Mouse (Mus musculus) intestine, embryonic 16.5 days (tissue): Measurements from ENCODE around the gene Nusap1. TPM values are rescaled to one million over a fixed set of nuclear protein-coding genes. Genes with fewer than 3 reads are reported as not detected.

Source experiments
- ATAC-seq: fragments of 200-750 bp; cut with Nextera tagmentation; 2 replicates; pipeline ENCODE4 v1.8.0; 2017; ENCODE audit warnings: moderate TSS enrichment, moderate library complexity
- H3K27ac ChIP-seq: fragments of 300-500 bp; sonication (generic); 2 replicates; pipeline ENCODE4 v1.5.1; 2014; ENCODE audit warnings: mild to moderate bottlenecking, low read length
- H3K27me3 ChIP-seq: fragments of 300-500 bp; sonication (generic); replicated peaks from 2 replicates; pipeline ENCODE4 v1.6.1; 2014; ENCODE audit warnings: low read length, control low read depth, mixed read lengths; ENCODE audit not compliant: control insufficient read depth, insufficient read depth
- H3K36me3 ChIP-seq: fragments of 300-500 bp; sonication (generic); 2 replicates; pipeline ENCODE4 v1.6.1; 2014; ENCODE audit warnings: low read length, control low read depth; ENCODE audit not compliant: control insufficient read depth, insufficient read depth
- H3K4me1 ChIP-seq: fragments of 300-500 bp; sonication (generic); 2 replicates; pipeline ENCODE4 v1.6.1; 2014; ENCODE audit warnings: low read length, control low read depth, mixed read lengths; ENCODE audit not compliant: control insufficient read depth, insufficient read depth
- H3K4me2 ChIP-seq: fragments of 300-500 bp; sonication (generic); 2 replicates; pipeline ENCODE4 v1.6.1; 2014; ENCODE audit warnings: low read depth, low read length, control low read depth
- H3K4me3 ChIP-seq: fragments of 300-500 bp; sonication (generic); 2 replicates; pipeline ENCODE4 v1.5.1; 2014; ENCODE audit warnings: mild to moderate bottlenecking, low read length
- H3K9ac ChIP-seq: fragments of 300-500 bp; sonication (generic); 2 replicates; pipeline ENCODE4 v1.6.1; 2014; ENCODE audit warnings: low read depth, low read length
- H3K9me3 ChIP-seq: fragments of 300-500 bp; sonication (generic); 2 replicates; pipeline ENCODE4 v1.6.1; 2016; ENCODE audit warnings: low read length, control low read depth; ENCODE audit not compliant: control insufficient read depth
- WGBS: fragments of 180-500 bp; shearing (Covaris S2); extraction: QIAGEN DNeasy Blood & Tissue Kit; methylation state at CpG from one replicate; pipeline ENCODE4 v1.1.7; 2014; 5-methylcytosine and 5-hydroxymethylcytosine counted together
- polyA plus RNA-seq: library from polyadenylated mRNA; unstranded; fragments of >200 nt; fragmentation: Nextera tagmentation; extraction: Ambion mirVana; gene quantifications from 2 replicates; pipeline ENCODE4 v1.2.1, GENCODE M21; 2015

The Nusap1 gene
- polyA plus RNA-seq, 1 experiment from 2014 or later = 57.1 TPM

- Histone ChIP-seq H3K36me3 (no peaks in the 10 kb centered on the region), H3K27ac (peak overlapping the region; percentile 72), H3K9ac (peak overlapping the region; percentile 97), H3K27me3 (no peaks in the 10 kb centered on the region), H3K4me3 (peak overlapping the region; percentile 99), H3K4me1 (peaks cover 7% of the 10 kb centered on the region), H3K9me3 (no peaks in the 10 kb centered on the region), H3K4me2 (peak overlapping the region; percentile 62)
- WGBS = 0% methylated on average over 38 of the region's 39 CpGs
- ATAC-seq = peak; percentile 90
These were observed 57.2 kb downstream of the Nusap1 start for GRCm38 (mm10) chr2:119675215-119675784.

GRCm38 (mm10) chr2:119675831-119676230, 57.7 kb downstream of the Nusap1 start:
- H3K4me2 ChIP-seq = peak overlapping the region; percentile 62
- no peaks in the 10 kb centered on the region for H3K9me3 ChIP-seq
- WGBS = 3% methylated on average over 5 of the region's 5 CpGs
- peak overlapping the region; percentile 99 for H3K4me3 ChIP-seq
- no peaks in the 10 kb centered on the region for H3K27me3 ChIP-seq
- peaks cover 7% of the 10 kb centered on the region for H3K4me1 ChIP-seq
- peak overlapping the region; percentile 97 for H3K9ac ChIP-seq
- H3K27ac ChIP-seq = no peak overlapping the region
- peaks cover 3% of the 10 kb centered on the region; the same call in 1 of the 2 replicates for H3K36me3 ChIP-seq
- ATAC-seq = no peak

GRCm38 (mm10) chr2:119683706-119684105, 65.6 kb downstream of the Nusap1 start:
- WGBS = 80% methylated on average over 2 of the region's 2 CpGs
- H3K9me3 ChIP-seq = no peaks in the 10 kb centered on the region
- H3K4me2 ChIP-seq = no peak overlapping the region
- no peaks in the 10 kb centered on the region for H3K27me3 ChIP-seq
- H3K4me1 ChIP-seq = no peaks in the 10 kb centered on the region
- H3K4me3 ChIP-seq = no peak overlapping the region
- H3K9ac ChIP-seq = no peak overlapping the region
- peaks cover 5% of the 10 kb centered on the region for H3K36me3 ChIP-seq
- H3K27ac ChIP-seq = no peak overlapping the region
- ATAC-seq = no peak

DNA sequence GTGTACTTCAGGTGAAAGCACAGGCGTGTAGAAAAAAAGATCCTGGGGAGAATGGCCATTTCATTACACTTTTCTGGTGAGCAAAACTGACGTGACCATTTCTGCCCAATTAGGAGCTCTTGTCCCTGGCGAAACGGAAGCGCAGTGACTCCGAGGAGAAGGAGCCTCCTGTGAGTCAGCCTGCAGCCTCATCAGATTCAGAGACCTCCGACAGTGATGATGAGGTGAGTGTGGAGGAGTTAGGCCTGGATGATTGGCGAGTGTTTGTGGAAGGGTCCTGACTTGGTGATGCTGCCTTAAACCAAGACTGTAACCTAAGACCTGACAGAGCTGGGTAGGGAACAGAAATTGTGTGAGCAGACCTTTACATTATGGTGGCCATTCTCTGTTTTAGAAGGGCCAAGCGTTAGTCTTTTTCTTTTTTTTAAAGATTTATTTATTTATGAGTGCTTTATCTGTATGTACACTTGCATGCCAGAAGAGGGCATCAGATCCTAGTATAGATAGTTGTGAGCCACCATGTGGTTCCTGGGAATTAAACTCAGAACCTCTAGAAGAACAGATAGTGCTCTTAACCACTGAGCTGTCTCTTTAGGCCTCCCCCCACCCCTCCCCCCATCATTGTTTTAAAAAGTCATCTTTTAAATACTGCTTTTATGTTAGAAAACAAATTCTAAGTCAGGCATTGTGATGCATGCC, 74.1 kb downstream of the Nusap1 start:
- no peak overlapping the region for H3K9ac ChIP-seq
- no peak overlapping the region for H3K27ac ChIP-seq
- no peak for ATAC-seq
- WGBS = 81% methylated on average over 9 of the region's 9 CpGs
- no peaks in the 10 kb centered on the region for H3K27me3 ChIP-seq
- no peak overlapping the region for H3K4me3 ChIP-seq
- no peaks in the 10 kb centered on the region for H3K4me1 ChIP-seq
- H3K9me3 ChIP-seq = no peaks in the 10 kb centered on the region
- no peak overlapping the region for H3K4me2 ChIP-seq
- H3K36me3 ChIP-seq = no peaks in the 10 kb centered on the region; the same call in 1 of the 2 replicates

- Histone ChIP-seq H3K27me3 (no peaks in the 10 kb centered on the region), H3K9ac (no peak overlapping the region), H3K4me3 (no peak overlapping the region), H3K36me3 (no peaks in the 10 kb centered on the region), H3K27ac (no peak overlapping the region), H3K4me1 (no peaks in the 10 kb centered on the region), H3K9me3 (no peaks in the 10 kb centered on the region), H3K4me2 (no peak overlapping the region)
- no peak for ATAC-seq
- 94% methylated on average over 2 of the region's 2 CpGs for WGBS
These were observed 76.7 kb downstream of the Nusap1 start for GRCm38 (mm10) chr2:119694826-119695225.

DNA sequence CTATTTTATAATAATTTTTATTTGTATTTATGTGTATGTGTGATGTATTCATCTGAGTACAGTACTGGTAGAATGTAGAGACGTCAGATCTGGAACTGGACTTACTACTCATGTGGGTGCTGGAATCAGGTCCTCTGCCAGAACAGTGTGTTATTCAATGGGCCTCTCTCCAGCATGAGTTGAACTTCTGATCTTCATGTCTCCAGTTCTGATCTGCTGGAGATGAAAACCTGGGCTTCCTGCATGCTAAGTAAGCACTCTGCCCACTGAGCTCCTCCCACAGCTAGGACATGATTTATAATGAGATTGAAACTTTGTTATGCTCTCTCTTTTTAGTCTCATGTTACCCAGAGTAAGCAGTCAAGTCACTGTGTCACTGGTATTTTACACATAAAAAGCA, 78.0 kb downstream of the Nusap1 start:
- H3K9ac ChIP-seq = no peak overlapping the region
- no peak overlapping the region for H3K27ac ChIP-seq
- no peak overlapping the region for H3K4me2 ChIP-seq
- H3K4me3 ChIP-seq = no peak overlapping the region
- no peaks in the 10 kb centered on the region for H3K9me3 ChIP-seq
- WGBS = 77% methylated on average over 1 of the region's 1 CpGs
- no peaks in the 10 kb centered on the region for H3K36me3 ChIP-seq
- no peak for ATAC-seq
- no peaks in the 10 kb centered on the region for H3K4me1 ChIP-seq
- no peaks in the 10 kb centered on the region for H3K27me3 ChIP-seq

DNA sequence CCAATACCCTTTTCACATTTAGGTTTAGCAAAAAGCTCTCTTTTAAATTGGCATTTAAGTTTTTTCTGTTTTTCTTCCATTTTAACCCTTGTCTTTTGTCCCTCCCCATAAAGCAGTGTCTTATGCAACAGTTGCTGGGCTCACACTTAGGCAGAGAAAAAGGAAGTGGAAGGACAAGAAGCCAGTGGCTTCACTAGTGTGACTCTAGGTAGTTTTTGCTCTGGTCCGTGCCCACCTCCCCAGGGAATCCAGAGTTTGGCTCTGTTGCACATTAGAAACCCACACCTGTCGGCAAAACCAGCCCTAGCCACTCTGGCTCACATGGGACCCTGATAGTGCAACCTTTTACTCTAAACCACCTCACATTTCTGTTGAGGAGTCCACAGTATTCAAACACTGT, 80.4 kb downstream of the Nusap1 start:
- Histone ChIP-seq H3K4me3 (no peak overlapping the region), H3K27ac (no peak overlapping the region), H3K4me2 (no peak overlapping the region), H3K27me3 (no peaks in the 10 kb centered on the region), H3K4me1 (no peaks in the 10 kb centered on the region), H3K9me3 (no peaks in the 10 kb centered on the region), H3K9ac (no peak overlapping the region), H3K36me3 (no peaks in the 10 kb centered on the region)
- WGBS = 87% methylated on average over 2 of the region's 2 CpGs
- no peak for ATAC-seq

GRCm38 (mm10) chr2:119699962-119700361, 81.9 kb downstream of the Nusap1 start:
- no peak for ATAC-seq
- Histone ChIP-seq H3K27me3 (no peaks in the 10 kb centered on the region), H3K9ac (no peak overlapping the region), H3K36me3 (no peaks in the 10 kb centered on the region), H3K27ac (no peak overlapping the region), H3K9me3 (no peaks in the 10 kb centered on the region), H3K4me2 (no peak overlapping the region), H3K4me1 (no peaks in the 10 kb centered on the region), H3K4me3 (no peak overlapping the region)
- 94% methylated on average over 3 of the region's 3 CpGs for WGBS
